Mouse (Mus musculus): ENCODE data around the gene Hnmt. TPM values are rescaled to one million over a fixed set of nuclear protein-coding genes. Genes with fewer than 3 reads are reported as not detected.
"Not testable (repeated sequence)": the region's sequence is repeated elsewhere in the genome, so short reads cannot be mapped to it uniquely, and the experiment has no call there.

The Hnmt gene
- polyA plus RNA-seq, 1 experiment from 2014 or later: 1.2 TPM

- H3K9ac ChIP-seq: no peak overlapping the region
- ATAC-seq (ENCODE audit: low FRiP score): no peak
- H3K9me3 ChIP-seq (replicated peaks): no peaks in the 10 kb centered on the region
- H3K4me2 ChIP-seq (replicated peaks): no peak overlapping the region
- no peak overlapping the region for H3K4me3 ChIP-seq
- no peak overlapping the region for H3K27ac ChIP-seq
- H3K36me3 ChIP-seq: no peaks in the 10 kb centered on the region
- 89% methylated on average over 4 of the region's 4 CpGs for WGBS
- H3K4me1 ChIP-seq: no peaks in the 10 kb centered on the region
- H3K27me3 ChIP-seq: no peaks in the 10 kb centered on the region
These were observed 50.4 kb downstream of the Hnmt start for GRCm38 (mm10) chr2:23998836-23999235.

DNA sequence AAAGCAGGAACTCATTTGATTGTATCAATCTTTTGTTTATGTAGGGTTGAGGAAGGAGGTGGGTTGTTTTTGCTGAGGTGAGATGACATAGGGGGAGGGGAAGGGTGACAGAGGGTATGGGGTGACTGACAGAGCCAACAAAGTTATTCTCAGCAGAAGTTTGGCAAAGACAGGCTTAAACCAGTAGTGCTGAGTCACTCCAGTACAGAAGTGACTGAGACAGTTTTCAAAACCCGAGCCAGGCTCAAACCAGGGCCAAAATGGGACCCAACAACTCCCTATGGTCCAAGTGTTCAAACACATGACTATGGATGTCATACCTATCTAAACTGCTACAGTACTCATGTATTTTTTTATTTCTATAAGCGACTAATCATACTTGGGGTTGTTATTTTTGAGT lies 52.4 kb downstream of the Hnmt start:
- no peaks in the 10 kb centered on the region for H3K36me3 ChIP-seq
- H3K27me3 ChIP-seq: no peaks in the 10 kb centered on the region
- H3K4me3 ChIP-seq: no peak overlapping the region
- H3K4me2 ChIP-seq (replicated peaks): no peak overlapping the region
- no peaks in the 10 kb centered on the region for H3K9me3 ChIP-seq (replicated peaks)
- H3K9ac ChIP-seq: no peak overlapping the region
- no peak for ATAC-seq (ENCODE audit: low FRiP score)
- no peak overlapping the region for H3K27ac ChIP-seq
- WGBS: 81% methylated on average over 2 of the region's 2 CpGs
- H3K4me1 ChIP-seq: no peaks in the 10 kb centered on the region

- 89% methylated on average over 9 of the region's 9 CpGs for WGBS
- not testable (repeated sequence) for H3K27ac ChIP-seq; H3K9me3 ChIP-seq (replicated peaks); H3K27me3 ChIP-seq; H3K36me3 ChIP-seq; H3K4me1 ChIP-seq; H3K9ac ChIP-seq; H3K4me3 ChIP-seq; H3K4me2 ChIP-seq (replicated peaks); ATAC-seq (ENCODE audit: low FRiP score)
These were observed 59.1 kb downstream of the Hnmt start for GRCm38 (mm10) chr2:23990034-23990573.

- H3K36me3 ChIP-seq: no peaks in the 10 kb centered on the region
- no peak overlapping the region for H3K4me2 ChIP-seq (replicated peaks)
- H3K4me1 ChIP-seq: no peaks in the 10 kb centered on the region
- no peaks in the 10 kb centered on the region for H3K27me3 ChIP-seq
- no peak overlapping the region for H3K27ac ChIP-seq
- H3K4me3 ChIP-seq: no peak overlapping the region
- no peak overlapping the region for H3K9ac ChIP-seq
- no peaks in the 10 kb centered on the region for H3K9me3 ChIP-seq (replicated peaks)
- no peak for ATAC-seq (ENCODE audit: low FRiP score)
These were observed 61.9 kb downstream of the Hnmt start for GRCm38 (mm10) chr2:23987283-23987682.

GRCm38 (mm10) chr2:23983343-23983742 lies 65.9 kb downstream of the Hnmt start:
- no peaks in the 10 kb centered on the region for H3K9me3 ChIP-seq (replicated peaks)
- H3K36me3 ChIP-seq: no peaks in the 10 kb centered on the region
- no peak overlapping the region for H3K4me3 ChIP-seq
- no peaks in the 10 kb centered on the region for H3K4me1 ChIP-seq
- ATAC-seq (ENCODE audit: low FRiP score): no peak
- no peaks in the 10 kb centered on the region for H3K27me3 ChIP-seq
- no peak overlapping the region for H3K9ac ChIP-seq
- no peak overlapping the region for H3K27ac ChIP-seq
- no peak overlapping the region for H3K4me2 ChIP-seq (replicated peaks)

DNA sequence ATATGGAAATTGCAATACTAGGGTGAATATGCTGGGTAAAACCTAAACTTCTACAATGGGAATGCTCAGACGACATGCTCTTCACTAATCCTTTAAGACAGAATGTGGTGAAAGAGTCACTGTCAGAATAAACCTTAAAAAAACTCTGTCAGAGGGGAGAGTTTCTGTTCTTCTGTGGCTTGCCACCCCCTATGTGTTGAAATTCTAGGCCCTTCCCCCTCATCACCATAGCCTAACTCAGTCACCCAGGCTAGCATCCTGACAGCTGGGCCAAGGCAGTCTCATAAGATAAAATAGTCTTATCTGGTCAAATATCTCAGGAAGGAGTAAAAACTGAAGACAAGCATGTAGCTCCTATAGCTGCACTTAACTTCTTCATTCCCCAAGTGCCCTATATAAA lies 66.3 kb downstream of the Hnmt start:
- H3K9ac ChIP-seq: no peak overlapping the region
- no peak overlapping the region for H3K4me2 ChIP-seq (replicated peaks)
- no peaks in the 10 kb centered on the region for H3K27me3 ChIP-seq
- no peaks in the 10 kb centered on the region for H3K36me3 ChIP-seq
- no peaks in the 10 kb centered on the region for H3K9me3 ChIP-seq (replicated peaks)
- no peak overlapping the region for H3K27ac ChIP-seq
- WGBS: 64% methylated on average over 1 of the region's 1 CpGs
- no peaks in the 10 kb centered on the region for H3K4me1 ChIP-seq
- H3K4me3 ChIP-seq: no peak overlapping the region
- ATAC-seq (ENCODE audit: low FRiP score): no peak

DNA sequence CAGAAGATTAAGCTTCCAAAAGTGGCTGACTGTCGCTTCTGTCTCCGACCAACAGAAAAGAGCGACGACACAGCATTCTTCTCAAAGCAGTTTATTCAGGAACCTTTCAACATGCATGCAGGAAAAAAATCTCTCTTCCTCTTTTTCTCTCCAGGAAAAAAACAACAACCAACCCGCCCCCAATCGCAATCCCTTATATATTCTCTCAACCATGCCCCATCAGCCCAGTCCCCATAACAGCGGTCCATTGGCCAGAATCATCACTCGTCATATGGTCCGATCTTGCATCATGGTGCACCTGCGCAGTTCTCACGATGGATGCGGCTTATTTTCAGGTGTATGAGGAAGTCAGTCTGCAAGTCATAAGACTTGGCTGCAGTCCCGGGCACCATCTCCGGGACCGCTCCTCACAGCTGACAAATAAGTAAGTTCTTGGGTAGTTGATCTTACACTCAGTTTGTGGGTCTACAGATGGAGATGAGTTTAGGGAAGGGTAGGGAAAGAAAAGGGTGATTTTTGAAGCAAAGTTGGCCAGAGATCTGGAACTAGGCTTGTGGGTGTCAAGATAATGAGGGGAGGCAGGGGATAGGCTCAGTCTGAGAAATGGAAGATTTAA lies 88.4 kb downstream of the Hnmt start:
- H3K4me2 ChIP-seq (replicated peaks); H3K27me3 ChIP-seq; H3K36me3 ChIP-seq; ATAC-seq (ENCODE audit: low FRiP score); H3K27ac ChIP-seq; H3K9me3 ChIP-seq (replicated peaks); H3K4me3 ChIP-seq; H3K9ac ChIP-seq; H3K4me1 ChIP-seq: not testable (repeated sequence)
- 93% methylated on average over 15 of the region's 15 CpGs for WGBS

Other genes starting within 250 kb of the Hnmt start
- not detected in 2 replicates for gene Tbpl2, start 47.2 kb upstream of the Hnmt start, polyA plus RNA-seq (2016; fragmentation: Nextera tagmentation; extraction: Ambion mirVana)
- gene Il1f8, start 103.8 kb upstream of the Hnmt start, polyA plus RNA-seq (2016; fragmentation: Nextera tagmentation; extraction: Ambion mirVana): not detected in 2 replicates
- not detected in 2 replicates for gene Il1f9, start 137.1 kb upstream of the Hnmt start, polyA plus RNA-seq (2016; fragmentation: Nextera tagmentation; extraction: Ambion mirVana)
- not detected in 2 replicates for gene Il1f6, start 166.0 kb upstream of the Hnmt start, polyA plus RNA-seq (2016; fragmentation: Nextera tagmentation; extraction: Ambion mirVana)
- gene Il1f5, start 227.6 kb upstream of the Hnmt start, polyA plus RNA-seq (2016; fragmentation: Nextera tagmentation; extraction: Ambion mirVana): 0.18 TPM in 1 of 2 replicates, not detected in the other
- gene Il1f10, start 241.8 kb upstream of the Hnmt start, polyA plus RNA-seq (2016; fragmentation: Nextera tagmentation; extraction: Ambion mirVana): not detected in 2 replicates

Data from hindbrain, embryonic 12.5 days (tissue).